Mouse (Mus musculus) stomach, embryonic 15.5 days (tissue): Measurements from ENCODE around the gene Colq. TPM values are rescaled to one million over a fixed set of nuclear protein-coding genes. Genes with fewer than 3 reads are reported as not detected.

Source experiments
- ATAC-seq: fragments of 200-750 bp; cut with Nextera tagmentation; 2 replicates; pipeline ENCODE4 v1.8.0; 2017; ENCODE audit warnings: low read depth, moderate number of reproducible peaks, moderate TSS enrichment; ENCODE audit not compliant: insufficient read depth, low FRiP score
- H3K27ac ChIP-seq: fragments of 300-500 bp; sonication (generic); 2 replicates; pipeline ENCODE4 v1.5.1; 2015; ENCODE audit warnings: mild to moderate bottlenecking, inconsistent platforms
- H3K27me3 ChIP-seq: fragments of 300-500 bp; sonication (generic); replicated peaks from 2 replicates; pipeline ENCODE4 v1.6.1; 2015; ENCODE audit warnings: inconsistent platforms
- H3K36me3 ChIP-seq: fragments of 300-500 bp; sonication (generic); 2 replicates; pipeline ENCODE4 v1.6.1; 2015; ENCODE audit warnings: inconsistent platforms
- H3K4me1 ChIP-seq: fragments of 300-500 bp; sonication (generic); 2 replicates; pipeline ENCODE4 v1.6.1; 2015; ENCODE audit warnings: inconsistent platforms
- H3K4me2 ChIP-seq: fragments of 300-500 bp; sonication (generic); 2 replicates; pipeline ENCODE4 v1.6.1; 2015; ENCODE audit warnings: mild to moderate bottlenecking, inconsistent platforms
- H3K4me3 ChIP-seq: fragments of 300-500 bp; sonication (generic); replicated peaks from 2 replicates; pipeline ENCODE4 v1.5.1; 2015; ENCODE audit warnings: inconsistent platforms
- H3K9ac ChIP-seq: fragments of 300-500 bp; sonication (generic); 2 replicates; pipeline ENCODE4 v1.6.1; 2015; ENCODE audit warnings: inconsistent platforms
- H3K9me3 ChIP-seq: fragments of 300-500 bp; sonication (generic); 2 replicates; pipeline ENCODE4 v1.6.1; 2016; ENCODE audit warnings: inconsistent platforms
- WGBS: fragments of 180-500 bp; shearing (Covaris S2); methylation state at CpG from one replicate; pipeline ENCODE4 v1.1.7; 2015; 5-methylcytosine and 5-hydroxymethylcytosine counted together
- polyA plus RNA-seq: library from polyadenylated mRNA; unstranded; fragments of >200 nt; fragmentation: Nextera tagmentation; extraction: Ambion mirVana; gene quantifications from 2 replicates; pipeline ENCODE4 v1.2.1, GENCODE M21; 2015

Gene Colq
- polyA plus RNA-seq, 1 experiment from 2014 or later = 0.63 TPM

- 77% methylated on average over 2 of the region's 2 CpGs for WGBS
Measured at GRCm38 (mm10) chr14:31473297-31473696, 117.8 kb downstream of the Colq start.

More at GRCm38 (mm10) chr14:31473297-31473696, 117.8 kb downstream of the Colq start:
- Histone ChIP-seq H3K4me1 (no peaks in the 10 kb centered on the region), H3K4me3 (no peak overlapping the region), H3K4me2 (no peak overlapping the region), H3K9me3 (no peaks in the 10 kb centered on the region), H3K9ac (no peak overlapping the region), H3K36me3 (peaks cover 3% of the 10 kb centered on the region; the same call in 1 of the 2 replicates), H3K27me3 (no peaks in the 10 kb centered on the region), H3K27ac (no peak overlapping the region)
- no peak for ATAC-seq

Other genes with a start within 250 kb of the Colq start
- gene Sh3bp5, start 155.3 kb downstream of the Colq start, polyA plus RNA-seq = 19.8 and 22.0 TPM in 2 replicates
- gene Eaf1, start 96.9 kb downstream of the Colq start, polyA plus RNA-seq = 21.6 and 22.4 TPM in 2 replicates
- 56.6 and 56.7 TPM in 2 replicates for gene Mettl6, start 96.3 kb downstream of the Colq start, polyA plus RNA-seq
- not detected in 2 replicates for gene Gm49387, start 49.5 kb upstream of the Colq start, polyA plus RNA-seq
- 27.5 and 27.6 TPM in 2 replicates for gene Btd, start 49.7 kb upstream of the Colq start, polyA plus RNA-seq
- gene Hacl1, start 49.9 kb upstream of the Colq start, polyA plus RNA-seq = 13.0 and 13.8 TPM in 2 replicates
- 6.9 and 7.6 TPM in 2 replicates for gene Ankrd28, start 239.3 kb upstream of the Colq start, polyA plus RNA-seq